Comparison of ENCODE assay signal across 8 mouse cellular contexts in the genomic region with DNA sequence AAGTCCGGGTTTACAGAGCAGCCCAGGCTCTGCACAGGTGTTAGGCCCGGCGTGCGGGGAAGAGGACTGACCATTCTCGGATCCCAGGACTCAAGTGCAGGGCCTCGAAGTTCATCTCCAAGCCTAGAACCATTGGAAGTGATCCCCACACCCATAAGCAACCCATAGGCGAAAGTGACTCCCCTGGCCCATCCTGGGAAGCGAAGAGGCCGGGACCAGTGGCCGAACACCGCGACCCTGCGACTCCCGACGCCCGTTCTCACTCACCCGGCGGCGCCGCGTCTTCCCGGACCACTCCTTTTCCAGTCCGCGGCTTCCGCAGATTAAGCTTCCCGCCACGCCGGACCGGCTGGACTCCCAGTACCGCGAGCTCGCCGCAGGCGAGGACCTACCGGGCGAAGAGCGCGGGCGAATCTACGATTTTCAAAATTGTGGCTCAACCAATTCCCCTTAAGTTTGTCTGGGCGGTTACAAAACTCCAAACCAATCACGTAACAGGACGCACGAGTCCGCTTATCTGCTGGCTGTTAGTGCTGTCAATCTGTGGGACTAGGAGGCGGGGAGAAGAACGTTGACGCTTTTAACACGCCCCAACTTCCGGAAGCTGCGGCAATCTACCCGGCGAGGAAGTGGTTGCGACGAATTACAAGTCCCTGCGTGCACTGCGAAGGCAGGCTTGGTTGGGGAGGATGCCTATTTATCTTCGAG. TPM values are rescaled to one million over a fixed set of nuclear protein-coding genes. Genes with fewer than 3 reads are reported as not detected.
DNase-seq lines count a peak whose midpoint lies in the region; ATAC-seq lines count a peak whose summit lies in the region.

A gene (minus strand): TSS at position 480 of the 708 bp plus-strand sequence.

- intact Hi-C loops in gastrocnemius, postnatal 14 days (cut with DNase I; ENCODE audit: low total_unique reads), result no loop called here
- intact Hi-C loops in left cerebral cortex, postnatal 10 days (cut with DNase I), result no loop called here

- ATAC-seq in inflammation-experienced regulatory T-cells, adult 6 months, result peak; percentile 99
- ATAC-seq in megakaryocyte-erythroid progenitor cell, adult 5-6 weeks (replicated peaks; ENCODE audit: low FRiP score, low TSS enrichment, poor library complexity, severe bottlenecking), result peak; percentile 99

- peak; percentile 95 to 98 for DNase-seq in adrenal gland, adult (ENCODE audit: inconsistent age in 2 of 2, low spot score in 1 of 2)
- DNase-seq in embryo, embryonic 10.5 days (ENCODE audit: low spot score), result peak; percentile 98
- peak; percentile 89 for DNase-seq in gastrocnemius, postnatal 14 days
- DNase-seq in left cerebral cortex, postnatal 10 days (ENCODE audit: extremely low spot score in 1 of 2, low spot score in 2 of 2), result peak; percentile 94 to 96
- peak; percentile 93 for DNase-seq in right cerebral cortex, postnatal 25 days
- peak; percentile 88 to 89 for DNase-seq in urinary bladder, postnatal 4 days (ENCODE audit: low spot score in 2 of 2)

RNA-seq across cellular contexts. Expression of the gene that starts here (rescaled TPM):
- 1 to 10 TPM; 8.3 to 9.1 TPM for total RNA-seq in gastrocnemius, postnatal 14 days (2021)
- 10 to 100 TPM; 11.4 to 57.7 (median 18.4) TPM for polyA plus RNA-seq in inflammation-experienced regulatory T-cells, adult 6 months (2017; shearing (Covaris generic))
- total RNA-seq in left cerebral cortex, postnatal 10 days (2021), result 10 to 100 TPM; 16.8 to 18.0 TPM
- 147 and 222 TPM in 2 replicates for total RNA-seq in megakaryocyte-erythroid progenitor cell, adult 5-6 weeks (2014; fragmentation: Nextera tagmentation)
- 82.0 and 83.4 TPM in 2 replicates for total RNA-seq in megakaryocyte-erythroid progenitor cell, adult 5-6 weeks (2017)

Comparison
In these comparisons a context has a peak if more than half of its experiments do, and no peak if none do; other contexts are left out.
1. Peak in every context shown above with its lines: DNase-seq and ATAC-seq.
2. RNA of the gene that starts here (total RNA-seq): 82.0 to 222 TPM in megakaryocyte-erythroid progenitor cell, adult 5-6 weeks; 16.8 to 18.0 TPM in left cerebral cortex, postnatal 10 days and 8.3 to 9.1 TPM in gastrocnemius, postnatal 14 days; every median in the first group is over 4 times any median in the second.